Mouse (Mus musculus): Measurements from ENCODE around the gene Angptl2. TPM values are rescaled to one million over a fixed set of nuclear protein-coding genes. Genes with fewer than 3 reads are reported as not detected.

The Angptl2 gene
- polyA plus RNA-seq, 1 experiment = 15.1 TPM

DNA sequence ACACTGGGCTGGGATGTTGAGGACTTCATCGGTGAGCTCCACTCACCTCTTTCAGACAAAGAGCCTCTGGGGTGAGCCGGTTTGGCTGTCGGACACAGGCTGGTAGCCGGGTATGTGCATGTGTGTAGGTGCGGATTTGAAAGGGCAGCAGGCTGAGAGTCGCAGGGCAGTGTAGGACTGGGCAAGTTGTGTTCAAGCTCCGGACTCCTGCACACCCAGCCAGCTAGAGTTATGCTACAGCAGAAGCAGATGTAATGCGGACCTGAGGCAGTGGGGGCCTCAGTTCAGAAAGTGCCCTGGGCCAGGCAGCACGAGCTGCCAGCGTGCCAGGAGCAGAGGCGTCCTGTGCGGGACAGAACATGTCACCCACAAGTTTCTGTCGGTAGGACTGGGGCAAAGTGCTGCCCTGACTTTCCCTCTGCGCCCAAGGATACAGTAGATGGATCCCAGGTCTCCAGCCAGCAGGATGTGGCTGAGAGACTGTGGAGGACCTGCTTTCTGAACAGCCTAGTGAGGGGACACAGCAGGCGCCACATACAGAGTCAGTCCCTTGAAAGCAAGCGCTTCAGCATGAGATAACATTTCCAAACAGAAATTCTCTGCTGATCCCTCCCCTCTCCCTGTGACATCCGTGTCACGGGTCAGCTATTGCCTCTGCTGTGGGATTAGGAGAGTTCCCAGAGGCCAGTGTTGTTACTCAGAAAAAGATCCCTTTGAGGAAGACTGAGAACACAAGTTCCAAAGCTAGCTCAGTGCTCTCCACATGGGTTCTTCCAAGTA, 966 bp downstream of the Angptl2 start:
- Histone ChIP-seq H3K27ac (ENCODE audit: insufficient read depth, low read depth, low read length) (no peak overlapping the region), H3K4me3 (ENCODE audit: insufficient read depth, low read length) (peak overlapping the region; percentile 37), H3K4me1 (ENCODE audit: control insufficient read depth, insufficient read depth, low read length) (peaks cover 28% of the 10 kb centered on the region)
- TF ChIP-seq CTCF (IDR thresholded peaks at IDR 0.05; ENCODE audit: low read depth, low read length) = no peak
- TF ChIP-seq POLR2A (IDR thresholded peaks at IDR 0.05; ENCODE audit: borderline replicate concordance, low read depth, low read length) = no peak

DNA sequence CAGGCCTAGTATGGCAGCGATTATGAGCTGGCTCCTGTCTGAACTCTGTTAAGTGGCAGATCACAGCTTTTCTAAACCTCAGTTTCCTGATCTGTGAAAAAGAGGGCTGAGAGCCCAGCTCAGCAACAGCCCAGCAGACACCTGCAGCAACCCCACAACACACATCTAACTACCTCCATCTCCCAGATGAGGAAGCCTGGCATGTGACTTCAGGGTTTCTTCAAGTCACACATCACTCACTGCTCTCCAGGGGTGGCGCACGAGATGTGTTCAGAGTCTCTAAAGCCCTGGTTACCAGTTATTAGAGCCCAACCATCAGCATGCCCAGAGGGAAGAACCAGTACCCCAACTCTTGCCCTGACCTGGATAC, 1.5 kb downstream of the Angptl2 start:
- Histone ChIP-seq H3K4me3 (ENCODE audit: insufficient read depth, low read length) (no peak overlapping the region), H3K27ac (ENCODE audit: insufficient read depth, low read depth, low read length) (no peak overlapping the region), H3K4me1 (ENCODE audit: control insufficient read depth, insufficient read depth, low read length) (peaks cover 29% of the 10 kb centered on the region)
- TF ChIP-seq CTCF (IDR thresholded peaks at IDR 0.05; ENCODE audit: low read depth, low read length) (no peak), POLR2A (IDR thresholded peaks at IDR 0.05; ENCODE audit: borderline replicate concordance, low read depth, low read length) (no peak)

DNA sequence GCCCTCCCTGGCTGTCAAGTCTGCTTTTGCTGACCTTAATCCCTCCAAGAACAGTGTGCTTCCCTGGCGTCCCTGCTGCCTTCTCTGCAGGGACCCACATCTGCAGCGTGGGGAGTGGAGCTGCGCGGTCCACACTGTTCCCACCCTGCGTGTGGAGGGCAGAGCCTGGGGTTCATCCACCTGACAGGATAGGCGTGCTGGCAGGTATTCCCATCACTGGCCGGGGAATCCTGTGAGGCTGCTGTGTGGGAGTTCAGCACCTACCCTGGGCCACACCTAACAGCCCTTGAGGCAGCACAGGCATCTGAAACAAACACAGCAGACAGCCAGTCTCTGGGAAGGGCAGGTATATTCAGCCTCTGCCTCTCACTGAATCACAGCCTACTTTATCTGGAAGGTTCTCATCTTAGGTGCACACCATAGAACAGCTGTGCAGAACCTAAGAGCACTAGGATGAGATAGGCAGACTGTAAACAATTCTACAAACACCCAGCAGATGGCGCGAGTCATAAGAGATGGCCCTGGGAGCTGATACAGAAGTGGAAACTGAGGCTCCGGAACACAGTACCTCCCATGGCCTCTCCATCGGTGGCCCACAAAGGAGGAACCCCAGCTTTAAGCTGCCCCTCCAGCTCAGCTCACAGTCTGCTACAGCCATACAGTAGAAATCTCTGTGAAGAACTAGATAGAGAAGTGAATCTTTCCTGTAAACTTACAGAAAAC, 3.2 kb downstream of the Angptl2 start:
- Histone ChIP-seq H3K27ac (ENCODE audit: insufficient read depth, low read depth, low read length) (no peak overlapping the region), H3K4me3 (ENCODE audit: insufficient read depth, low read length) (no peak overlapping the region), H3K4me1 (ENCODE audit: control insufficient read depth, insufficient read depth, low read length) (peaks cover 29% of the 10 kb centered on the region)
- TF ChIP-seq POLR2A (IDR thresholded peaks at IDR 0.05; ENCODE audit: borderline replicate concordance, low read depth, low read length) (no peak), CTCF (IDR thresholded peaks at IDR 0.05; ENCODE audit: low read depth, low read length) (peak; percentile 71)

DNA sequence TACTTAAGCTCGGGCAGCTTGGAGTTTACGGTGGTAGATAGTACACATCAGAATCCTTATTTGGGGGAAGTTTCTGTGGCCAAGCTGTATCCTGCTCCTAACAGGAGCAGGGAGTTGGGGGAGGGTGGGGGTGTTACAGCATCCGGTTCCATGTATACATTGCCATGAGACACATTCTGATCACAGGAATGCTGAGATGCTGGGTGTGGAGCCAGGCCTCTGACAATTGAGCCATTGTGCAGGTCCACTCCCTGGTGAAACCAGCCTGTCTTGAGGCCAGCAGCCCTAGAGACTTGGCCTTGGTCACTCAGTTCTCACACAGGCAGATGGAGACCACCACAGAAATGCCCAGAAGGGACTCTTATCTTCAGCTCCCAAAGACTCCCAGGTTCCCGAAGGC, 3.8 kb downstream of the Angptl2 start:
- no peak overlapping the region for H3K4me3 ChIP-seq (ENCODE audit: insufficient read depth, low read length)
- no peak overlapping the region for H3K27ac ChIP-seq (ENCODE audit: insufficient read depth, low read depth, low read length)
- H3K4me1 ChIP-seq (ENCODE audit: control insufficient read depth, insufficient read depth, low read length) = peaks cover 26% of the 10 kb centered on the region
- TF ChIP-seq CTCF (IDR thresholded peaks at IDR 0.05; ENCODE audit: low read depth, low read length) = no peak
- no peak for TF ChIP-seq POLR2A (IDR thresholded peaks at IDR 0.05; ENCODE audit: borderline replicate concordance, low read depth, low read length)

DNA sequence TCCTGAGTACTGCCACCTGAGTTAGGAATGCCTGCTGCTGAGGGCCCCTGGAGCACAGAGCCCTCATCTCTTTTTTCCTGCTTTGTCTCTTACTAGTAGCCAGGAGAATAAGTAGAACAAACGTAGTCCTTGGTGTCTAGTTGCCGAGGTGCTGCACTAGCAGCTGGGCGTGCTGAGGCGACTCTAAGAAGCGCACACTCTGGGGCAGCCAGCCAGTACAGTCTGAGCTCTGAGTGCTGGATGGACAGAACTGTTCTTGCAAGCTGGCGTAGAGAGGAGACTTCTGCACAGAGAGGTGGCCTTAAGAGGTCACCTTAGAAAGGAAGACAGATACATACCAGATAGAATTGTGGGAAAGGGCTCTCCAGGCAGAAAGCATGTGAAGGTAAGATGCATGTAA, 4.4 kb downstream of the Angptl2 start:
- no peak for TF ChIP-seq POLR2A (IDR thresholded peaks at IDR 0.05; ENCODE audit: borderline replicate concordance, low read depth, low read length)
- TF ChIP-seq CTCF (IDR thresholded peaks at IDR 0.05; ENCODE audit: low read depth, low read length) = no peak
- H3K4me1 ChIP-seq (ENCODE audit: control insufficient read depth, insufficient read depth, low read length) = peaks cover 21% of the 10 kb centered on the region
- no peak overlapping the region for H3K4me3 ChIP-seq (ENCODE audit: insufficient read depth, low read length)
- no peak overlapping the region for H3K27ac ChIP-seq (ENCODE audit: insufficient read depth, low read depth, low read length)

DNA sequence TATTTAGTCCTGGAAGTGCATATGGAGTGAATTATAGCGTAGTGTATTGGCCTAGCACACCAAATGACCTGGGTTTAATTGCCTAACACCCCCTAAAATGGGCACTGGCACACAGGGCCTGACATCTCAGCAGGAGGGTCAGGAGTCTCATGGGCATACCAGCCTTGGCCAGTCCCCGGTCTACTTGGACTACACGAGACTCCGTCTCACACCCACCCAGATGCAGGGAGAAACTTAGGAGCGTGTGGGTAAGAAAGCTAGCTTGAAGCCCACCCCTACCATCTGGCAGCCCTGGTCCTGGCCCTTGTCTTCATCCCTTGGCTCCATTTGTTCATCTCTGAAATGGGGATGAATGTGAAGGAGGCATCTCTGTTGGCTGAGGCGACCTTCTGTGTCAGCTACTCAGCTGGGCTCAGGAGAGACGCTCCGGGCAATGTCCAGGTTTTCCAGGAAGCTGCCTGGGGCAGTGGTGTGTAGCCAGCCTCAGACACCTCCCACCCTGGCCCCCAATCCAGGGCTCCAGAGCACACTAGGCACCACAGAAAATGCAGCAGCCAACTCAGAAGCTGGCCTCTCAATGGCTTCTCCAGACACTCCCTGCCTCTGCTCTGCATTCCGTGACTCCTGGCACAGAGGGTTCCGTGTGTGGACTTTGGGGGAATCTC, 4.9 kb downstream of the Angptl2 start:
- peaks cover 18% of the 10 kb centered on the region for H3K4me1 ChIP-seq (ENCODE audit: control insufficient read depth, insufficient read depth, low read length)
- TF ChIP-seq POLR2A (IDR thresholded peaks at IDR 0.05; ENCODE audit: borderline replicate concordance, low read depth, low read length) = no peak
- no peak for TF ChIP-seq CTCF (IDR thresholded peaks at IDR 0.05; ENCODE audit: low read depth, low read length)

DNA sequence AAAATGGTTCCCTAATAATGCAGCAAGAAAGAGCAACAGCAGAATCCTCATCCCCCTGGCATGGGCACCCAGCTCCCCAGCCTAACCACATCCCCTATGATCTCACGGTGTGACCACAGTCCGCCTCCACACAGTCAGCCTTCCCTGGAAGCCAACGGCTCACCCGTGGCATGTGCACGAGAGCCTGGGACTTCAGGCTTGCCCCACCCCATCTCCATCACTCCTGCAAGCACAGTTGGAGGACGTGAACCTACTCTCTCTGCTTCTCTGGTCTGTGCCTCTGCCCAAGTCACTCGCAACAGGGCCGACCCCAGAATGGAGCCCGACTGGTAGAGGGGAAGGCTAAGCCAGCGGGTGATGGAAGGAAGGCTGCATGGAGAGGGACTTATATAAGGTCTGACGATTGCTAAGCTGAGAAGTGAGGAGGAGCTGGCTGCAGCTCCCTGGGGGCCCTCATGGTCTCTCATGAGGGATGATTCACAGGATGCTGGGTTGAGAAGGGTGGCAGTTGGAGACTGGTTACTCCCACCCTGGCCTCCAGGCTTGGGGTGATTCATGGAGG, 5.6 kb downstream of the Angptl2 start:
- Histone ChIP-seq H3K4me3 (ENCODE audit: insufficient read depth, low read length) (no peak overlapping the region), H3K27ac (ENCODE audit: insufficient read depth, low read depth, low read length) (no peak overlapping the region), H3K4me1 (ENCODE audit: control insufficient read depth, insufficient read depth, low read length) (peaks cover 18% of the 10 kb centered on the region)
- TF ChIP-seq CTCF (IDR thresholded peaks at IDR 0.05; ENCODE audit: low read depth, low read length) (no peak), POLR2A (IDR thresholded peaks at IDR 0.05; ENCODE audit: borderline replicate concordance, low read depth, low read length) (no peak)

More for the DNA sequence above, 4.9 kb downstream of the Angptl2 start:
- Histone ChIP-seq H3K27ac (ENCODE audit: insufficient read depth, low read depth, low read length) (no peak overlapping the region), H3K4me3 (ENCODE audit: insufficient read depth, low read length) (no peak overlapping the region)

DNA sequence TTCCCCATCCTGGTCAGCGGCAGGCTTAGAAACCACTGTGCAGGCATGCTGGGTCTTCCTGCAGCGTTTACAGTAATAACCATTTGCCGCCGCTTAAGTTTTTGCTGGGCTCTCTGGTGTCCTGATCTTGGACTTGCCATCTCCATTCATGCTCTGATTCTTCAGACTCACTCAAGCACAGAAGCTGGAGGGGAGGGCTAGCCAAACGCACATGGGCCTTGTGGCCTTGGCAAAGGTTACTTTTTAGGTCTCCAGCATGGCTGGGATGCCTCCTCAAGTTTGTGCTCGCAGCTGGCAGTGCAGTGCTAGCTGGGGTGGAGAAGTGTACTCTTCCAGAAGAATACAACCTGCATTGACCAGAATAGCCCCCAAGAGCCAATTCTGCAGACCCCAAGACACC, 6.6 kb downstream of the Angptl2 start:
- TF ChIP-seq CTCF (IDR thresholded peaks at IDR 0.05; ENCODE audit: low read depth, low read length) (no peak), POLR2A (IDR thresholded peaks at IDR 0.05; ENCODE audit: borderline replicate concordance, low read depth, low read length) (no peak)
- H3K4me3 ChIP-seq (ENCODE audit: insufficient read depth, low read length) = no peak overlapping the region
- H3K4me1 ChIP-seq (ENCODE audit: control insufficient read depth, insufficient read depth, low read length) = peaks cover 16% of the 10 kb centered on the region
- no peak overlapping the region for H3K27ac ChIP-seq (ENCODE audit: insufficient read depth, low read depth, low read length)

DNA sequence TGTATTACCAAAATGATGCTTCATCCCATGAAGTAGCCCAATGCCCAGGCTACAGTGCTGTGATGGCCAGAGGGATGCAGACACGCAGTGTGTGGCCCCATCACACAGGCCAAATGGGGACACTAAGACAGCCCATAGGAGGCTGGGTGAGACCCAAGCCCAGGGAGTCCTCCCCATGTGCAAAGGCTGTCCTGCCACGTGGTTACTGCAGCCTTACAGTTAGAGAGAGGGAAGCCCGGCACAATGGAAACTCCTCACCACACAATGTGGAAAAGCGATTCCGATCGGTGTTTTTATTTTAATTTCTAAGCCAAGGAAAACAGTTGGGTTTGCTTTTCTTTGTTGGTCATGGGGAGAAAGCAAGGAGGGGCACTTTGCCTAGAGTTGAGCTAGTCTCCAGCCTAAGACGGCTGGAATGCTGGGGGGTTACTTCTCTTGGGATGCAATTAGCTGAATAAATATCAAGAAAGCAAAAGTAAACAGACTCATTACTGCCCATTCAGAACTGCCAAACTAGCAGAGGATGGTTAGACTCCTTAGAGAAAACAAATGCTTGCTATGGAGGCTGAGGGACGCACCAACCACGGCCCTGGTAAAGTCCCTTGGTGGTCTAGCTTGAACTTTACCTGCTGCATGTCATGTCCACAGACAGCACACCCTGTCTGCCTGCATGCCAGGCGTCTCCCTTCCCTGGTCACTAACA, 7.9 kb downstream of the Angptl2 start:
- TF ChIP-seq CTCF (IDR thresholded peaks at IDR 0.05; ENCODE audit: low read depth, low read length) = no peak
- TF ChIP-seq POLR2A (IDR thresholded peaks at IDR 0.05; ENCODE audit: borderline replicate concordance, low read depth, low read length) = no peak
- H3K4me1 ChIP-seq (ENCODE audit: control insufficient read depth, insufficient read depth, low read length) = peaks cover 16% of the 10 kb centered on the region
- H3K4me3 ChIP-seq (ENCODE audit: insufficient read depth, low read length) = no peak overlapping the region
- H3K27ac ChIP-seq (ENCODE audit: insufficient read depth, low read depth, low read length) = no peak overlapping the region

All from bone marrow macrophage, adult 2 months (primary cell).